Mouse (Mus musculus) kidney, postnatal 0 days (tissue): ENCODE data around the gene Klk13. TPM values are rescaled to one million over a fixed set of nuclear protein-coding genes. Genes with fewer than 3 reads are reported as not detected.
"Not testable (repeated sequence)": the region's sequence is repeated elsewhere in the genome, so short reads cannot be mapped to it uniquely, and the experiment has no call there.

ENCODE experiments used
- ATAC-seq: fragments of 200-750 bp; cut with Nextera tagmentation; replicated peaks from 2 replicates; pipeline ENCODE4 v1.8.0; 2017; ENCODE audit warnings: low read depth, moderate number of reproducible peaks, moderate TSS enrichment, moderate library complexity; ENCODE audit not compliant: low FRiP score
- DNase-seq: peaks from one replicate; pipeline ENCODE4 v3.0.0-alpha.2; 2016; ENCODE audit warnings: low spot score
- H3K27ac ChIP-seq: fragments of 300-500 bp; sonication (generic); 2 replicates; pipeline ENCODE4 v1.5.1; 2014; ENCODE audit warnings: mild to moderate bottlenecking
- H3K27me3 ChIP-seq: fragments of 300-500 bp; sonication (generic); 2 replicates; pipeline ENCODE4 v1.6.1; 2014; ENCODE audit warnings: low read length, mixed read lengths; ENCODE audit not compliant: insufficient read depth
- H3K36me3 ChIP-seq: fragments of 300-500 bp; sonication (generic); 2 replicates; pipeline ENCODE4 v1.6.1; 2014; ENCODE audit warnings: low read length, mixed read lengths; ENCODE audit not compliant: insufficient read depth
- H3K4me1 ChIP-seq: fragments of 300-500 bp; sonication (generic); replicated peaks from 2 replicates; pipeline ENCODE4 v1.6.1; 2014; ENCODE audit warnings: antibody characterized with exemption, low read length, mixed read lengths; ENCODE audit not compliant: insufficient read depth
- H3K4me2 ChIP-seq: fragments of 300-500 bp; sonication (generic); 2 replicates; pipeline ENCODE4 v1.6.1; 2014; ENCODE audit warnings: mild to moderate bottlenecking, low read length, moderate library complexity, mixed read lengths
- H3K4me3 ChIP-seq: fragments of 300-500 bp; sonication (generic); replicated peaks from 2 replicates; pipeline ENCODE4 v1.5.1; 2014; ENCODE audit warnings: low read depth, low read length
- H3K9ac ChIP-seq: fragments of 300-500 bp; sonication (generic); 2 replicates; pipeline ENCODE4 v1.6.1; 2014; ENCODE audit warnings: low read depth, low read length
- H3K9me3 ChIP-seq: fragments of 300-500 bp; sonication (generic); replicated peaks from 2 replicates; pipeline ENCODE4 v1.6.1; 2016; ENCODE audit warnings: low read length, inconsistent platforms, mixed read lengths
- CTCF ChIP-seq: IDR thresholded peaks from 2 replicates; pipeline ENCODE4 v1.5.1; 2016; ENCODE audit warnings: antibody characterized with exemption, low read depth, mild to moderate bottlenecking, moderate library complexity
- WGBS: fragments of 180-500 bp; shearing (Covaris S2); extraction: QIAGEN DNeasy Blood & Tissue Kit; methylation state at CpG from one replicate; pipeline ENCODE4 v1.1.7; 2014; 5-methylcytosine and 5-hydroxymethylcytosine counted together
- polyA plus RNA-seq: library from polyadenylated mRNA; unstranded; fragments of >200 nt; fragmentation: Nextera tagmentation; extraction: Ambion mirVana; gene quantifications from 2 replicates; pipeline ENCODE4 v1.2.1, GENCODE M21; 2015

Gene Klk13
- polyA plus RNA-seq, 1 experiment from 2014 or later = 0.17 TPM

DNA sequence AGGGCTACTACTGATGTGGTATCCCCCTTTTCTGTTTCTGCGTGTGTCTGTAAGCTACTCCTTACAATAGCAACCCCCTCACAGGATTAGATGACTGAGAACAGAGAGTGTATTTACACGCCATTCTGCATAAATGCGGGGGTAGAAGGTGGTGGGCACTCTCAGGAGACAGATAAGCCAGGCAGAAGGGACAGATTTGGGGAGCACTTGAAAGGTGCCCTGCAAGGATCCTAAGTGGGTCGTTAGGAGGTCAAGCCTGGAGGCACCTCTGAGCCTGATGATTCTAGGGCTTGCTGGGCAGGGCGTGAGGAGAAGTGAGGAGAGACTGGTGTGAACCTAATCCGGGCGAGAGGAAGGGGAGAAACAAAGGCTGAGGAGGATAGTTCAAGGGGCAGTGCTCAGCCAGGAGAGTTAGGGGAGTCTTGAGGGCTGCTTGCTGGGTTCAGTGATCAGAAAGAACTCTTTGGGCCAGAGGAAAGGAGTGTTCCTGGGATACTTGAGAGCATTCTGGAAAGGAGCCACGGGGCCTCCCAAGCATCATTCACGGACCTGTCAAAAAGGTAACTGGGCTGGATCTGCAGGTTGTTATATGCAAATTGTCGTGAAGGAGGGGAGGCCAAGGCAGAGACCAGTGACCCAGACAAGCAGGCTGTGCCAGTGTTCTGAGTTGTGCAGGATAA lies 39.6 kb upstream of the Klk13 start:
- DNase-seq (peak; percentile 57), ATAC-seq (no peak)
- Histone ChIP-seq H3K36me3 (peaks cover 25% of the 10 kb centered on the region), H3K4me1 (0 out of 2 replicates have a peak, but pooled peaks cover 6% of the 10 kb centered on the region), H3K4me3 (peak overlapping the region; percentile 59), H3K27me3 (no peaks in the 10 kb centered on the region), H3K27ac (peak overlapping the region; percentile 50; the same call in 1 of the 2 replicates), H3K9ac (peak overlapping the region; percentile 60), H3K9me3 (no peaks in the 10 kb centered on the region), H3K4me2 (peak overlapping the region; percentile 59)
- WGBS = 5% methylated on average over 10 of the region's 10 CpGs
- TF ChIP-seq CTCF = no peak

DNA sequence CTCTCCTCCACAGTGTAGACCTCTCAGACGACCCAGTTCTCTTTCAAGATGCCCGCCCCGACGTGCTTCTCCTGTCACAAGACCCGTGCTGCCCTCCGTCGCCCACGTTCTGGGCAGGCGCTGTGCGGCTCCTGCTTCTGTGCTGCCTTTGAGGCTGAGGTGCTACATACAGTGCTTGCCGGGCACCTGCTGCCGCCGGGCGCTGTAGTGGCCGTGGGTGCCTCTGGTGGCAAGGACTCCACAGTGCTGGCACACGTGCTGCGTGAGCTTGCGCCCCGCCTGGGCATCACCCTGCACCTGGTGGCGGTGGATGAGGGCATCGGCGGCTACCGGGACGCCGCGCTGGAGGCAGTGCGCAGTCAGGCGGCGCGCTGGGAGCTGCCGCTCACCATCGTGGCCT lies 37.3 kb upstream of the Klk13 start:
- no peak overlapping the region for H3K4me3 ChIP-seq
- H3K27me3 ChIP-seq = no peaks in the 10 kb centered on the region
- no peak overlapping the region for H3K9ac ChIP-seq
- no peaks in the 10 kb centered on the region for H3K9me3 ChIP-seq
- H3K4me2 ChIP-seq = no peak overlapping the region
- 0 out of 2 replicates have a peak, but pooled peaks cover 6% of the 10 kb centered on the region for H3K4me1 ChIP-seq
- DNase-seq = no peak
- TF ChIP-seq CTCF = no peak
- H3K27ac ChIP-seq = no peak overlapping the region
- H3K36me3 ChIP-seq = peaks cover 25% of the 10 kb centered on the region
- 96% methylated on average over 32 of the region's 32 CpGs for WGBS
- ATAC-seq = no peak

DNA sequence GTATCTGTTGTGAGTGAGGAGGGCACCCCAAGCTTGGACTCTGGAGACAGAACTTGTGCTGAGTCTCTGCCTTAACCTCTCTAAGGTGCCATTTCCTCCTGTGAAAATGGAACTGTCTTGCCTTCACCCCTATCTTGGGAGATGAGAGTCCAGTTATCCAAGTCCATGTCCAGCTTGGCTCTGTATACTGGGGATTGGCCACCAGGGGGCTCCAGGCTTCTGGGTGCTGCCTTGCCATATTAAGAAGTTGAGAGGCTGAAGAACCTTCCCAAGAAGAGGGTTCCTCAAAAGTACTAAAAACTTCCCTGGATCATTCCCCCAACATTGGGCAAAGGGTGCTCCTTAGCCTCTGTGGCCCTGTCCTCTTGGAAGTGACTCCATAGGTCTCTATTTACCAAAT lies 33.9 kb upstream of the Klk13 start:
- DNase-seq = peak; percentile 51
- H3K4me2 ChIP-seq = no peak overlapping the region
- TF ChIP-seq CTCF = peak; percentile 67

DNA sequence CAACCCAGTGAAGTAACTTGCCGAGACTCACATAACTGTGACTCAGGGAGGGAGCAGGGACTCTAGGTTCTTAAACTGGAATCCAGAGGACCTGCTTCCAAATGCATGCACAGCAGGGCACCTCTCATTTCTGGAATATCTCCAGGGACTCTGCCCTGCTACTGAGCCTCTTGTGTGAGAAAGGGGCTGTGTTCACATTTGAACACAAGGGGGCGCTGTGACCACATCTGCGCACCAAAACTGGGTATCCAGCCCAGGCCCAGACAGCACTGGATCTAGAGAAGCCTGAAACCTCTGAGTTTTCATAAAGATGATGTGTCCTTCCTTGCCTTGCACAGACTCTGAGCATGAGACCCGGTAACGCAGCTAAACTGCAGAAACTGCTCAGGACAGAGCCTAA lies 31.4 kb upstream of the Klk13 start:
- DNase-seq (peak; percentile 73), ATAC-seq (no peak)
- Histone ChIP-seq H3K4me3 (no peak overlapping the region), H3K9me3 (no peaks in the 10 kb centered on the region), H3K36me3 (peaks cover 17% of the 10 kb centered on the region), H3K27ac (no peak overlapping the region), H3K27me3 (no peaks in the 10 kb centered on the region), H3K4me2 (no peak overlapping the region), H3K9ac (no peak overlapping the region), H3K4me1 (no peaks in the 10 kb centered on the region)
- WGBS = 16% methylated on average over 5 of the region's 5 CpGs
- TF ChIP-seq CTCF = peak; percentile 86

More for the DNA sequence above, 33.9 kb upstream of the Klk13 start:
- no peaks in the 10 kb centered on the region for H3K9me3 ChIP-seq
- no peak for ATAC-seq
- H3K9ac ChIP-seq = no peak overlapping the region
- no peaks in the 10 kb centered on the region for H3K27me3 ChIP-seq
- peaks cover 25% of the 10 kb centered on the region for H3K36me3 ChIP-seq
- H3K4me3 ChIP-seq = no peak overlapping the region
- H3K27ac ChIP-seq = no peak overlapping the region
- no peaks in the 10 kb centered on the region for H3K4me1 ChIP-seq

DNA sequence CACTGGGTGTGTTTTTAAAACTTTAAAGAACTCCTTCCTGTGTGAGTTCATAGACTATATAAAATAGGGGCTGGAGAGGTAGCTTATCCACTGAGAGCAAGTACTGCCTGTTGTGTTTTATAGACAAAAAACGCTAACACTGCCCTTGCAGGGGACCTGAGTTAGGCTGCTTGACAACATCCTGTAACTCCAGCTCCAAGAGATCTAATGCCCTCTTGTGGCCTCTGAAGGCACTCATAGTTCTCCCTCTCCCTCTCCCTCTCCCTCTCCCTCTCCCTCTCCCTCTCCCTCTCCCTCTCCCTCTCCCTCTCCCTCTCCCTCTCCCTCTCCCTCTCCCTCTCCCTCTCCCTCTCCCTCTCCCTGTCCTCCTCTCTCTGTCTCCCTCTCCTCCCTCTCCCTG lies 29.9 kb upstream of the Klk13 start:
- H3K4me2 ChIP-seq, H3K9me3 ChIP-seq, H3K27ac ChIP-seq, H3K27me3 ChIP-seq, H3K9ac ChIP-seq, H3K4me3 ChIP-seq, H3K36me3 ChIP-seq, ATAC-seq, H3K4me1 ChIP-seq: not testable (repeated sequence)
- WGBS = 18% methylated on average over 1 of the region's 1 CpGs
- TF ChIP-seq CTCF = peak; percentile 50
- peak; percentile 28 for DNase-seq

DNA sequence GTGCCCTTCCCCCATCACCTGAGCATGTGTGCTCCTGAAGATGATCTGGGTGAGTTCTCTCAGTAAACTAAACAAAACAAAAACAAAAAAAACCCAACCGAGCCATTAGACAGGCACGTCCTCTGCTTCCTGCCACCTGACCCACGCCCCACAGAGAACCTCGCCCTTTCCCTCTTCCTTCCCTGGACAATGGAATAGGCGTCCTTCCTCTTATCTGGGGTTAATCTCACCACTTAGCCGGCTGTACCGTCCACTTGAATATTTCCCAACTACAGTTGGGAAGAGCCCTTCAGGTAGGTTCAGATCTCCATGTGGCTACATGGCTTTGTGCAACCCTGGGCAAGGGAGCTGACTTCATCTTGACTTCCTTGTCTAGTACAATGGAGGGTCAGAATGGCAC lies 27.3 kb upstream of the Klk13 start:
- no peak for TF ChIP-seq CTCF
- Histone ChIP-seq H3K9me3 (no peaks in the 10 kb centered on the region), H3K9ac (no peak overlapping the region), H3K27me3 (no peaks in the 10 kb centered on the region), H3K4me3 (no peak overlapping the region), H3K4me1 (no peaks in the 10 kb centered on the region), H3K27ac (no peak overlapping the region), H3K4me2 (no peak overlapping the region), H3K36me3 (no peaks in the 10 kb centered on the region)
- WGBS = 59% methylated on average over 7 of the region's 7 CpGs
- no peak for DNase-seq
- ATAC-seq = no peak

DNA sequence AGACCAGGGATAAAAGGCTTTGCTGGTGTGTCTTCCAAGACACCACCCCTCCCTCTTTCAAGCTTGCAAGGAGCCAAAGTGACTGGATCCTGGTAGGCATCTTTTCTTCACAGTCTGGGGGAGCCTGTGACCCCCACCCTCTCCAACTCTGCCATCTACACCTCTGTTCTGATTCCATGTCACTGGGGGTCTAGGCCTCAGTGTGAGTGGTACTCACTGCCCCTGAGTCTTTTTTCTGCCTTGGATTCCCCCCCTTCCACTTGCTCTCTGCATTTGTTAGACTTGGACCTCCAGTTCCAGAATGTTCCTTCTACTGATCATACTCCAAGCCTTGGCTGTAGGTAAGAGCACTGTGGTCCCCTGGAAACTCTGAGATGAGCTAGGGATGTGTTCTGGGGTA lies 22.2 kb upstream of the Klk13 start, which contains the start of gene Klk14:
TSS of gene Klk14 (plus strand) at position 301 of the 400 bp plus-strand sequence.
- TF ChIP-seq CTCF = no peak
- Histone ChIP-seq H3K36me3 (no peaks in the 10 kb centered on the region), H3K4me1 (no peaks in the 10 kb centered on the region), H3K4me2 (no peak within 1 kb of the TSS), H3K9me3 (no peaks in the 10 kb centered on the region), H3K4me3 (no peak within 1 kb of the TSS), H3K27me3 (no peaks in the 10 kb centered on the region), H3K27ac (no peak within 1 kb of the TSS), H3K9ac (no peak within 1 kb of the TSS)
- no peak for DNase-seq
- ATAC-seq = no peak
